Mouse (Mus musculus) heart, embryonic 12.5 days (tissue): ENCODE measurements around the gene Lnp1. TPM values are rescaled to one million over a fixed set of nuclear protein-coding genes. Genes with fewer than 3 reads are reported as not detected.
A peak's percentile ranks its signal among the peaks of the same experiment; 100 is the strongest.

ENCODE experiments used
- ATAC-seq: fragments of 200-750 bp; cut with Nextera tagmentation; 2 replicates; pipeline ENCODE4 v1.8.0; 2017; ENCODE audit warnings: moderate TSS enrichment, moderate library complexity; ENCODE audit not compliant: insufficient number of reproducible peaks, low FRiP score
- H3K27ac ChIP-seq: fragments of 300-500 bp; sonication (generic); 2 replicates; pipeline ENCODE4 v1.5.1; 2016; ENCODE audit warnings: mild to moderate bottlenecking, moderate library complexity; ENCODE audit not compliant: poor library complexity, severe bottlenecking
- H3K27me3 ChIP-seq: fragments of 300-500 bp; sonication (generic); replicated peaks from 2 replicates; pipeline ENCODE4 v1.6.1; 2016; ENCODE audit warnings: mild to moderate bottlenecking, moderate library complexity
- H3K36me3 ChIP-seq: fragments of 300-500 bp; sonication (generic); 2 replicates; pipeline ENCODE4 v1.6.1; 2016; ENCODE audit warnings: mild to moderate bottlenecking, moderate library complexity
- H3K4me1 ChIP-seq: fragments of 300-500 bp; sonication (generic); replicated peaks from 2 replicates; pipeline ENCODE4 v1.6.1; 2016; ENCODE audit warnings: mild to moderate bottlenecking
- H3K4me2 ChIP-seq: fragments of 300-500 bp; sonication (generic); 2 replicates; pipeline ENCODE4 v1.6.1; 2016; ENCODE audit warnings: mild to moderate bottlenecking, moderate library complexity
- H3K4me3 ChIP-seq: fragments of 300-500 bp; sonication (generic); 2 replicates; pipeline ENCODE4 v1.5.1; 2016; ENCODE audit warnings: mild to moderate bottlenecking
- H3K9ac ChIP-seq: fragments of 300-500 bp; sonication (generic); 2 replicates; pipeline ENCODE4 v1.6.1; 2016; ENCODE audit warnings: mild to moderate bottlenecking, moderate library complexity
- H3K9me3 ChIP-seq: fragments of 300-500 bp; sonication (generic); replicated peaks from 2 replicates; pipeline ENCODE4 v1.6.1; 2016; ENCODE audit warnings: mild to moderate bottlenecking, moderate library complexity
- WGBS: fragments of 180-500 bp; shearing (Covaris S2); methylation state at CpG from one replicate; pipeline ENCODE4 v1.1.7; 2016; 5-methylcytosine and 5-hydroxymethylcytosine counted together
- polyA plus RNA-seq: library from polyadenylated mRNA; unstranded; fragments of >200 nt; fragmentation: Nextera tagmentation; extraction: Ambion mirVana; gene quantifications from 2 replicates; pipeline ENCODE4 v1.2.1, GENCODE M21; 2016

Gene Lnp1
- polyA plus RNA-seq, 1 experiment from 2014 or later, result 0.45 TPM

- peak; percentile 95 for ATAC-seq
- Histone ChIP-seq H3K9me3 (no peaks in the 10 kb centered on the region), H3K4me2 (peak within 1 kb of the TSS; percentile 90), H3K4me1 (0 out of 2 replicates have a peak, but pooled peaks cover 4% of the 10 kb centered on the region), H3K9ac (peak within 1 kb of the TSS; percentile 65), H3K27ac (no peak within 1 kb of the TSS), H3K36me3 (no peaks in the 10 kb centered on the region), H3K4me3 (peak within 1 kb of the TSS; percentile 73), H3K27me3 (no peaks in the 10 kb centered on the region)
- WGBS, result 5% methylated on average over 25 of the region's 25 CpGs
Measured at GRCm38 (mm10) chr16:56885824-56886615, 41.8 kb downstream of the Lnp1 start, which contains the start of gene Tmem45a. Tmem45a (minus strand) TSS chr16:56886166.

DNA sequence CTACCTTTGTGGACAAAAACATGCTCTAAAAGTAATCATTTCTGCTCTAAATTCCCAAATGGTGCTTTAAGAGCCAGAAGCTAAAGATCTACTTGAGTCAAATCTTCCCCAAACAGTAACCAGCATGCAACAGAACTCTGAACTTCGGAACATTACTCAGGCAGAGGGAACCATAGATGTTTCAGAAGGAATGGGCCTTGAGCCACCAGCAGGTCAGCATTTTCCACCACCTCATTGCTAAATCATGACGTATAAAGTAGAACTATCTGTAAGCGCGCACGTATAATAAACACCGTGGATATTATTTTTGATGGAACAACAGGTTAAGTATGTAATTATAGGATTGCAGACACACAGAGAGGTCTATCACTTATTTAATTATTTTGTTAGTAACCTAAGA, 43.0 kb downstream of the Lnp1 start:
- H3K4me1 ChIP-seq, result 0 out of 2 replicates have a peak, but pooled peaks cover 4% of the 10 kb centered on the region
- no peak for ATAC-seq
- H3K27ac ChIP-seq, result no peak overlapping the region
- no peaks in the 10 kb centered on the region for H3K9me3 ChIP-seq
- no peak overlapping the region for H3K4me3 ChIP-seq
- no peak overlapping the region for H3K9ac ChIP-seq
- no peaks in the 10 kb centered on the region for H3K27me3 ChIP-seq
- H3K4me2 ChIP-seq, result no peak overlapping the region
- 85% methylated on average over 6 of the region's 6 CpGs for WGBS
- H3K36me3 ChIP-seq, result no peaks in the 10 kb centered on the region

DNA sequence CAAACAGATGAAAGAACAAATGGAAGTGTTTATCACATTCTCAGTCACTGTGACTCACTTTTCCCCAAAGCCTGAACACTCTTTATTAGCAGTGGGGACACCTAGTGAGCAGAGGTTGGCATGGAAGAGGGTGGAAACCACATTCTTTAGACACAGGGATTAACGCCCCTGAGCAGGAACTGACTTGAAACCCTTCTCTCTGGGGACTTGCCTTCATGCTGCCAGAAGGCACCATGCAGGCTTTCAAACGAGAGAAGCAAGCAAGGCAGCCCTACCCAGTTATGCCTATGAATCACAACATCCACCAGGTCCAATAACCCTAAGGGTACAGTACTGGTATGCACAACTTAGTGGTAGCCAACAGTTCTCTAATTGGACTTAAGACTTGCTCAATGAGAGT, 54.5 kb downstream of the Lnp1 start:
- H3K27ac ChIP-seq, result no peak overlapping the region
- 31% methylated on average over 2 of the region's 2 CpGs for WGBS
- no peaks in the 10 kb centered on the region for H3K9me3 ChIP-seq
- no peak for ATAC-seq
- H3K4me2 ChIP-seq, result no peak overlapping the region
- no peak overlapping the region for H3K9ac ChIP-seq
- H3K4me1 ChIP-seq, result no peaks in the 10 kb centered on the region
- H3K36me3 ChIP-seq, result no peaks in the 10 kb centered on the region
- H3K4me3 ChIP-seq, result no peak overlapping the region
- H3K27me3 ChIP-seq, result no peaks in the 10 kb centered on the region

- H3K27me3 ChIP-seq, result no peaks in the 10 kb centered on the region
Measured at GRCm38 (mm10) chr16:56870458-56870857, 57.4 kb downstream of the Lnp1 start.

DNA sequence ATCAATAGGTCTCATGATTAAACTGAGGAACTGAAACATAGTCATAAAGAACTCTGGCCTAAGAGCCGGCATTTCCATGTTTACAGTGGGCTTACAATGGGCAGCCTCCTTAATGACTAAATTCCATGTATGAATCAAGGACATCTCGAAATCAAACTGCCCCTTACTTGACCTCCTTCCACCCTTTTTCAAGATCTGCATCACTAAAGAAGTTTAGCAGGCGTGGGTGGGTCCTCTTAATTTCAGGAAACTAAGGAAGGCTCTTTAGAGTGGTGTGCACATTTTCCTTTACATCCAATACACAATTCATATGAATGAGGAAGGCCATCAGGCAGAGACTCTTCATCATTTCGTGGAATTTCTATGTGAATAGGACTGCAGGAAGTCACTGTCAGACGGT, 59.5 kb downstream of the Lnp1 start:
- Histone ChIP-seq H3K27ac (no peak overlapping the region), H3K9me3 (no peaks in the 10 kb centered on the region), H3K4me2 (no peak overlapping the region), H3K4me3 (no peak overlapping the region), H3K36me3 (no peaks in the 10 kb centered on the region), H3K4me1 (no peaks in the 10 kb centered on the region), H3K9ac (no peak overlapping the region), H3K27me3 (no peaks in the 10 kb centered on the region)
- WGBS, result 83% methylated on average over 5 of the region's 5 CpGs
- no peak for ATAC-seq

More at GRCm38 (mm10) chr16:56870458-56870857, 57.4 kb downstream of the Lnp1 start:
- H3K4me1 ChIP-seq, result no peaks in the 10 kb centered on the region
- H3K9me3 ChIP-seq, result no peaks in the 10 kb centered on the region
- WGBS, result 53% methylated on average over 3 of the region's 3 CpGs
- no peak overlapping the region for H3K4me2 ChIP-seq
- no peak overlapping the region for H3K9ac ChIP-seq
- no peaks in the 10 kb centered on the region for H3K36me3 ChIP-seq
- no peak for ATAC-seq
- no peak overlapping the region for H3K27ac ChIP-seq
- H3K4me3 ChIP-seq, result no peak overlapping the region

DNA sequence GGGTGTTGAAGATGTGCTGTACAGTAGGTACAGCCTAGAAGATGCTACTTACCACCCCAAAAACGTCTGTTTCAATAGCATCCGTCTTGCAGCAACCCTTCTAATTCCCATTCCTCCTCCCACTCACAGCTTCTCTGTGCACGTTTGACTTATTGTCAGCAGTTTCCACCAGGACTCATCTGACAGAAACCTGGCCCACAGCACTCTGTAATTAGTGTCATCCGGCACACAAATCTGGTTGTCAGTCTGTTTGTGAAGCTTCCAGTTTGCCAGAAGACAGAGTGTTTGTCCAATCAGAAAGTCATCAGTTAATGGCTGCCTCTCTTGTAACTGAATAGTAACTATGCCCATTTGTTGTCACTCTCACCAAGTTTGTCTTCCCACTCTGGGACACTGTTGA, 60.3 kb downstream of the Lnp1 start:
- whole genome bisulfite sequencing, result 61% methylated on average over 4 of the region's 4 CpGs
- H3K4me3 ChIP-seq, result no peak overlapping the region

More for the DNA sequence above, 60.3 kb downstream of the Lnp1 start:
- Histone ChIP-seq H3K4me1 (no peaks in the 10 kb centered on the region), H3K4me2 (no peak overlapping the region), H3K27me3 (no peaks in the 10 kb centered on the region), H3K36me3 (no peaks in the 10 kb centered on the region), H3K27ac (no peak overlapping the region), H3K9ac (no peak overlapping the region), H3K9me3 (no peaks in the 10 kb centered on the region)
- no peak for ATAC-seq

Other genes starting within 250 kb of the Lnp1 start
- 135 and 138 TPM in 2 replicates for gene Tfg, start 210.6 kb downstream of the Lnp1 start, polyA plus RNA-seq
- not detected in 2 replicates for gene Adgrg7, start 132.2 kb downstream of the Lnp1 start, polyA plus RNA-seq
- 9.8 and 12.4 TPM in 2 replicates for gene Tmem45a, start 41.9 kb downstream of the Lnp1 start, polyA plus RNA-seq
- 0.09 TPM in 1 of 2 replicates, not detected in the other for gene Tmem45a2, start 143.3 kb upstream of the Lnp1 start, polyA plus RNA-seq
- gene Tomm70a, start 193.6 kb upstream of the Lnp1 start, polyA plus RNA-seq, result 57.2 and 58.3 TPM in 2 replicates
- gene Nit2, start 239.3 kb upstream of the Lnp1 start, polyA plus RNA-seq, result 39.7 and 40.8 TPM in 2 replicates